Mouse (Mus musculus): Measurements from ENCODE around the gene Rabl3.

Gene Rabl3

GRCm38 (mm10) chr16:37539611-37540580 is at the start of gene Rabl3, which contains the start of gene Gtf2e1:
TSS of gene Rabl3 (plus strand) at chr16:37539885.
TSS of gene Gtf2e1 (minus strand) at chr16:37539789.
- DNase-seq = peak; percentile 98

- peak; percentile 26 to 55 for DNase-seq
Measured at GRCm38 (mm10) chr16:37495017-37495416, 44.7 kb upstream of the Rabl3 start.

- DNase-seq = peak; percentile 29 to 31
Measured at GRCm38 (mm10) chr16:37498581-37498980, 41.1 kb upstream of the Rabl3 start.

GRCm38 (mm10) chr16:37504517-37504916 is 35.2 kb upstream of the Rabl3 start:
- DNase-seq = peak; percentile 15 to 27

GRCm38 (mm10) chr16:37506751-37507150 is 32.9 kb upstream of the Rabl3 start:
- no peak for DNase-seq

GRCm38 (mm10) chr16:37511489-37511888 is 28.2 kb upstream of the Rabl3 start:
- DNase-seq = no peak

- peak in 1 of 2 experiments; percentile 19 for DNase-seq
Measured at GRCm38 (mm10) chr16:37514644-37515043, 25.0 kb upstream of the Rabl3 start.

- DNase-seq = no peak
Measured at GRCm38 (mm10) chr16:37516376-37516993, 23.2 kb upstream of the Rabl3 start.

- no peak for DNase-seq
Measured at GRCm38 (mm10) chr16:37517596-37518211, 22.0 kb upstream of the Rabl3 start.

- DNase-seq = no peak
Measured at GRCm38 (mm10) chr16:37518662-37519061, 21.0 kb upstream of the Rabl3 start.

- DNase-seq = no peak
Measured at GRCm38 (mm10) chr16:37519721-37520120, 20.0 kb upstream of the Rabl3 start.

GRCm38 (mm10) chr16:37520190-37521040 is 19.3 kb upstream of the Rabl3 start:
- no peak for DNase-seq

GRCm38 (mm10) chr16:37522100-37522697 is 17.5 kb upstream of the Rabl3 start:
- DNase-seq = no peak

- DNase-seq = no peak
Measured at GRCm38 (mm10) chr16:37525121-37525520, 14.6 kb upstream of the Rabl3 start.

- no peak for DNase-seq
Measured at GRCm38 (mm10) chr16:37526688-37527223, 12.9 kb upstream of the Rabl3 start.

GRCm38 (mm10) chr16:37530170-37530569 is 9.5 kb upstream of the Rabl3 start:
- DNase-seq = no peak

GRCm38 (mm10) chr16:37532046-37532445 is 7.6 kb upstream of the Rabl3 start:
- no peak for DNase-seq

GRCm38 (mm10) chr16:37533369-37534068 is 6.2 kb upstream of the Rabl3 start:
- DNase-seq = no peak

GRCm38 (mm10) chr16:37539240-37539610 is 460 bp upstream of the Rabl3 start:
- DNase-seq = no peak

- DNase-seq = peak in 1 of 2 experiments; percentile 9
Measured at GRCm38 (mm10) chr16:37540776-37541175, 1.1 kb downstream of the Rabl3 start.

GRCm38 (mm10) chr16:37546312-37546711 is 6.6 kb downstream of the Rabl3 start:
- DNase-seq = no peak

Data from cerebellum, postnatal 14 days (tissue).